Mouse (Mus musculus) lung, adult 2 months (tissue): Measurements from ENCODE around the gene Ubash3b. TPM values are rescaled to one million over a fixed set of nuclear protein-coding genes. Genes with fewer than 3 reads are reported as not detected.

ENCODE experiments used
- DNase-seq: peaks from one replicate; pipeline ENCODE4 v3.0.0; 2022
- H3K4me1 ChIP-seq: fragments of 200-500 bp; 2 replicates; pipeline ENCODE4 v1.6.1; 2011; ENCODE audit warnings: low read length; ENCODE audit not compliant: control insufficient read depth, insufficient read depth
- H3K4me3 ChIP-seq: fragments of 200-500 bp; replicated peaks from 2 replicates; pipeline ENCODE3; 2011; ENCODE audit warnings: low read depth, mild to moderate bottlenecking, control low read depth, low read length; ENCODE audit errors: extremely low read depth
- CTCF ChIP-seq: fragments of 200-500 bp; IDR thresholded peaks from 2 replicates; pipeline ENCODE4 v1.5.1; 2011; ENCODE audit warnings: mild to moderate bottlenecking, low read length, control low read depth; ENCODE audit not compliant: insufficient read depth
- POLR2A ChIP-seq: fragments of 200-500 bp; IDR thresholded peaks from 2 replicates; pipeline ENCODE4 v1.6.1; 2011; ENCODE audit warnings: low read depth, mild to moderate bottlenecking, control low read depth, low read length, borderline replicate concordance; ENCODE audit errors: extremely low read depth
- WGBS: fragments of 180-500 bp; shearing (Covaris S2); methylation state at CpG from one replicate; pipeline ENCODE4 v1.1.7; 2018; 5-methylcytosine and 5-hydroxymethylcytosine counted together
- polyA plus RNA-seq: library from polyadenylated mRNA; depleted of rRNA; stranded (reverse); fragments of >200 nt; gene quantifications from 2 replicates; pipeline ENCODE4 v1.2.3, GENCODE M21; 2012; rRNA removed

Gene Ubash3b
- polyA plus RNA-seq: 3.4 and 5.4 TPM in 2 replicates

DNA sequence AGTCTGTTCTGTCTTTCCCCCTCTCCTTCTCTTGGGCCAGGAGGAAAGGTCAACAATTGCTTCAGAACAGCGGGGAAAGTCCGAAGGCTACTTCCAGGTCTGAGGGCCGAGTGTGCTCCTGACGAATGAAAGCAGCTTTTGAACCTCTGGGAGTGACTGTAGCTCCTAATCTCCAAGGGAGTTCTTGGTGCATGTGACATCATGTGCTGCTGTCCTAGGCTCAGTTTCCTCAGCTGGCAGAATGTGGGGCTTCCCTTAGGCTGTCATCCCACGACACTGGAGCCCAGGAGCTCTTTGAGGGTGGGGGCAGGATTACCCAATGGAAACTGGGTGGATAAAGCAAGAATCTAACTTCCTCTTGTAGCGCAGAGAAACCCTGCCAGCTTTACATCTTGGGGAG, at the start of gene Ubash3b:
TSS of gene Ubash3b (minus strand) at position 285 of the 400 bp plus-strand sequence.
- H3K4me1 ChIP-seq: no peaks in the 10 kb centered on the region
- TF ChIP-seq CTCF (no peak), POLR2A (no peak)
- no peak for DNase-seq
- no peak within 1 kb of the TSS for H3K4me3 ChIP-seq
- whole genome bisulfite sequencing: 64% methylated on average over 6 of the region's 6 CpGs

DNA sequence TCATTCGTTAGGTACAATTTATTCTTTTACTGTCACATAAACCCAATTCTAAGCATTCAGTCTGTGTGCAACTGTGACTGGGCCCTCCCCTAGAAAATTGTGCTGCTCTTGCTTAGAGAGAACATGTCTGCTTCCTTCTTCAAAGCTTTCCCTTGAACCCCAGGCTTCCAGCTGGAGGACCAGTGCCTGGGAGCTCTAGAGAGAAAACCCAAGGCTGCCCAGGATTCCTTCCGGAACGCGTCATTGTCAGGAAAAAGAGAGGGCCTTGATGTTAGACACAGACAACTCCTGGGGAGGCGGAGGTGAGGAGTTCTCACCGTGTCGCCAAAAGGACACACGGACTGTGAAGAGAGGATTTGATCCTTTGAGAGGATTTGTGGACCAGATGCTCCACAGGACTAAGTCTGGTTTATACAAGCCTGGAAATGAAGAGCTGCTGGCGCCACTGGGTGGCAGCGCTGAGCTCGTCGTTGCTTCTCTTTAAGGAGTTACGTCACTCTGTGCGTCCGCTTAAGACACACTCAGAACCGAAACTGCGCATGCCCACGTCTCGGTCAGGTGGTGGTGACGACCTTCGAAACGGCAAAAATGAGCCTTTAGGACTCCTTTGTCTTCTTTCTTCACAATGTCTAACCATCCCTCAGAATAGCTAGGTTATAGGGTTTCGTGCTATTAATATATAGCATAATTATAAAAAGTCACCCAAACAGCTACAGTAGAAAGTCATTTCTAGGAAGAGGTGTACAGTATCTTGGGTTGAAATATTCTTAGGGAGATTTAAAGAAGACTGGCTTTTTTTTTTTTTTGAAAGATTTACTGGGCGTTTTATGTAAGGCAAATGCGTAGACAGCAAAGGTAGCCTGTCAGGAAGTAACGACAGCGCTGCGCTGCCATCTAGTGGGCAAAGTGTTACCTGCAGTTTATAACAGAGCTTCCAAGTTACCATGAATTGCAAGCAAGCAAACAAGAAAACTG, 45.9 kb upstream of the Ubash3b start:
- no peaks in the 10 kb centered on the region; the same call in 1 of the 2 replicates for H3K4me1 ChIP-seq
- TF ChIP-seq CTCF (peak; percentile 93), POLR2A (peak; percentile 86; the same call in 1 of the 2 replicates)
- 6% methylated on average over 28 of the region's 28 CpGs for WGBS
- peak overlapping the region; percentile 57 for H3K4me3 ChIP-seq
- DNase-seq: peak; percentile 81

DNA sequence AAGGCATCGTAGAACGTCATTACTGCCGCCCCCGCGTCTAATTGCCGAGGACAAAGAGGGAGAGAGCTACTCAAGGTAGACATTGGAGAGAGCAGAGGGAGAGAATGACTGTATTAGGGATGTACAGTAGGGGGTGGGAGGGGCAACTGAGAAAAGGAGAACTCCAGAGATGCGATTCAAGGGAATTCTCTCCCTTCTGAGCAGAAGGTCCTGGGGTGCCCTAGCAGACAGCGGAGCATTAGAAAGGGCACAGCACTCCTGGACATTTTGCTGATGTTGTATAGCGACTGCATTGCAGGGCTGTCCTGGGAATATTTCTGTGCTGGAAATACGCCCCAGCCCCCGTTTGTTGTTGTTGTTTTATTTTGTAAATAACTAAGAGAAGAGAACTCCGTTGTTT, 45.2 kb upstream of the Ubash3b start:
- 77% methylated on average over 12 of the region's 12 CpGs for WGBS
- no peak for TF ChIP-seq POLR2A
- TF ChIP-seq CTCF: no peak
- DNase-seq: no peak
- no peaks in the 10 kb centered on the region; the same call in 1 of the 2 replicates for H3K4me1 ChIP-seq
- no peak overlapping the region for H3K4me3 ChIP-seq

DNA sequence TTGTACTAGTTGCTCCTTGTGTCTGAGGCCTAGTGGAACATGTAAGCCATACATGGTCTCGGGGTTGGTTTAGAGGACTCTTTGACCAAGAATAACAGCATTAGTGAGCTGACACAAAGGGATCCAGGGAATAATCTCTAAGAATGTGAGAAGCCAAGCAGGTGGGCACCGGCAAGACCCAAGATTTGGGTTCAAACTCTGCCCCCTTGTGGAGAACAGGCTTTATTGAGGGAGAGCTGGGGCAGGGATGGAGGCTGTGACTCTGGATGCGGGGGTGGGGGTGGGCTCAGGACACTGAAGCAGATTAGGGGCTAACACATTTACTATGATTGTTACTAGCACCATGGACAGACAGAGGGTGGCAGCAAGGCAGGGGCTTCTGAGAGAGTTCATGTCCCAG, 43.8 kb upstream of the Ubash3b start:
- Histone ChIP-seq H3K4me1 (no peaks in the 10 kb centered on the region), H3K4me3 (no peak overlapping the region)
- TF ChIP-seq POLR2A (no peak), CTCF (no peak)
- 64% methylated on average over 3 of the region's 3 CpGs for WGBS
- DNase-seq: no peak

- TF ChIP-seq CTCF (no peak), POLR2A (no peak)
- Histone ChIP-seq H3K4me1 (no peaks in the 10 kb centered on the region), H3K4me3 (no peak overlapping the region)
- 74% methylated on average over 22 of the region's 22 CpGs for WGBS
- no peak for DNase-seq
Observed at GRCm38 (mm10) chr9:41199456-41200252, 38.2 kb upstream of the Ubash3b start.

DNA sequence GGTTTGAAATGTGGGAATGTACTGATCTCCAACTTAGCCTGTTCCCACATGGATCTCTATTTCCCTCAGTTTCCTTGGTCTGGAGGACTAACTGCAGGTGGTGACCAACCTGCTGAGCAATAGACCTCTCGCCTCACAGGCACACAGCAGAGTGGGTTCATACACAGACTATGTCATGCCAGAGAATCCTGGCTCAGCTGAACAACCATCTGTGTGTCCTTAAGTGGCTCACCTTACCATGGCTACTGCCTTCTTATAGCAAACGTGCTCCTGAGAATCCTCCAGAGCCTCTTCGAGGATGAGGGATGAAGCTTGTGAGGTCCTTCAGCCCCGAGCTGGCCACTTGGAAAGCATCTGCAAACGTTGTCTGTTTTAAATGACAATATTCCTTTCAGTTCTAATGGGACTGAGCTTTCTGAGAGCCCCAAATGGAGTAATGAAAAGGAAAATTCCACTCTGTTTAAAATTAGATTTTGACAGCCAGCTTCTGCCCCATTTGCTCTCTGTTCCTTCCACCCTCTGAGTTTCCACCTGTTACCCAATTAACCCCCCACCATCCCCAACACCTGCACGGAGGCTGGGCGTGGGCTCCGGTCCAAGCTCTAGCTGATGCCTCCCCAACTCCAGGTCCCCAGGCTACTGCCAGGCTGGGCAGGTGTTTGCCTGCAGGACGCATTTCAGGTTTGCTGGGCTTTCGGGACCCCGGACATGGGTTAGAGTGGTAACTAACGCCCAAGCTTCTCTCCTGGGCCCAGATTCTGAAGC, 37.2 kb upstream of the Ubash3b start:
- no peak for DNase-seq
- no peak for TF ChIP-seq POLR2A
- no peak for TF ChIP-seq CTCF

GRCm38 (mm10) chr9:41195742-41196311, 34.3 kb upstream of the Ubash3b start:
- no peak for DNase-seq
- Histone ChIP-seq H3K4me3 (no peak overlapping the region), H3K4me1 (no peaks in the 10 kb centered on the region)
- TF ChIP-seq POLR2A (no peak), CTCF (no peak)
- WGBS: 84% methylated on average over 10 of the region's 10 CpGs

More for the DNA sequence above, 37.2 kb upstream of the Ubash3b start:
- WGBS: 73% methylated on average over 12 of the region's 12 CpGs
- Histone ChIP-seq H3K4me3 (no peak overlapping the region), H3K4me1 (no peaks in the 10 kb centered on the region)

GRCm38 (mm10) chr9:41191651-41192210, 30.2 kb upstream of the Ubash3b start:
- 72% methylated on average over 9 of the region's 9 CpGs for WGBS
- DNase-seq: no peak
- TF ChIP-seq POLR2A (no peak), CTCF (no peak)
- Histone ChIP-seq H3K4me1 (no peaks in the 10 kb centered on the region), H3K4me3 (no peak overlapping the region)

DNA sequence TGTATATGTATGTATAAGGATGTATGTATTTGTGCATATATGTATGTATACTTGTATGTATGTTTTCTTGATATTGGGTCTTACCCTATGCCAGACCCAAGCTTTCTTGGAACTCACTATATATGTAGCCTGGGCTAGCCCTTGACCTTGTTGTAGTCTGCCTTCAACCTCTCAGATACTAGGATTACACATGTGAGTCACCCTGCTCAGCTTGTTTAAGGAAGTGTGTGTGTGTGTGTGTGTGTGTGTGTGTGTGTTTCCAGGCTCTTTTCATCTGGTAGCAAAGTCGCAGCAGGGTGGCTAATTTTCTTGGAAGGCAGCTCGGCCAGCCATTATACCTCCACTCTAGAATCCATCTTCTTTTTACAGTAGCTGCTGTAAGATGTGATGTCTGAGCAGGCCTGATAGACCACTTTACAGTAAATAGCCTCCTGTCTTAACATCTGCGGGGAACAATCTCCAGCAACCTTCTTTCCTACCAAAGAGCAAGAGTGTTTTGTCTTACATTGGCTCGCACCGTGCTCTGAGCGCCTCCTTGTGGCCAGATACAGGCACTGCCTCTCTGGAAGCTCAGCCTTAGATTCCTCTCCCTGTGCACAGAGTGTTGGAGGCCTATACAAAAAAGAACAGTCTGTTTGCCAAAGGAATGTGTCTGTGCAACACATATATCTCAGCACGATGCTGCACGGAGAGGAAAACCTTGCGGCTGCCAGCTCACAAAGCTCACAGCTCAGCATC, 29.4 kb upstream of the Ubash3b start:
- peak; percentile 66 for DNase-seq
- H3K4me3 ChIP-seq: no peak overlapping the region
- 22% methylated on average over 9 of the region's 9 CpGs for WGBS
- no peaks in the 10 kb centered on the region for H3K4me1 ChIP-seq
- peak; percentile 95 for TF ChIP-seq CTCF
- TF ChIP-seq POLR2A: no peak
